Mouse (Mus musculus) hindbrain, postnatal 0 days (tissue): ENCODE results near the gene Smyd2. TPM values are rescaled to one million over a fixed set of nuclear protein-coding genes. Genes with fewer than 3 reads are reported as not detected.

ENCODE experiments used
- ATAC-seq: fragments of 200-750 bp; cut with Nextera tagmentation; 2 replicates; pipeline ENCODE4 v1.8.0; 2017; ENCODE audit warnings: mild to moderate bottlenecking, moderate TSS enrichment, moderate library complexity
- DNase-seq: peaks from one replicate; pipeline ENCODE4 v3.0.0-alpha.2; 2015; ENCODE audit warnings: low spot score
- H3K27ac ChIP-seq: fragments of 300-500 bp; sonication (generic); 2 replicates; pipeline ENCODE4 v1.5.1; 2014; ENCODE audit warnings: mild to moderate bottlenecking
- H3K27me3 ChIP-seq: fragments of 300-500 bp; sonication (generic); 2 replicates; pipeline ENCODE4 v1.6.1; 2014; ENCODE audit warnings: low read length, mixed read lengths; ENCODE audit not compliant: insufficient read depth
- H3K36me3 ChIP-seq: fragments of 300-500 bp; sonication (generic); 2 replicates; pipeline ENCODE4 v1.6.1; 2014; ENCODE audit warnings: low read length, mixed read lengths; ENCODE audit not compliant: insufficient read depth
- H3K4me1 ChIP-seq: fragments of 300-500 bp; sonication (generic); 2 replicates; pipeline ENCODE4 v1.6.1; 2014; ENCODE audit warnings: antibody characterized with exemption, low read length, mixed read lengths; ENCODE audit not compliant: insufficient read depth
- H3K4me2 ChIP-seq: fragments of 300-500 bp; sonication (generic); 2 replicates; pipeline ENCODE4 v1.6.1; 2014; ENCODE audit warnings: low read depth, mild to moderate bottlenecking, low read length, moderate library complexity, mixed read lengths
- H3K4me3 ChIP-seq: fragments of 300-500 bp; sonication (generic); 2 replicates; pipeline ENCODE4 v1.5.1; 2014; ENCODE audit warnings: low read length
- H3K9ac ChIP-seq: fragments of 300-500 bp; sonication (generic); replicated peaks from 2 replicates; pipeline ENCODE4 v1.6.1; 2014; ENCODE audit warnings: mild to moderate bottlenecking, low read length, moderate library complexity, mixed read lengths
- H3K9me3 ChIP-seq: fragments of 300-500 bp; sonication (generic); 2 replicates; pipeline ENCODE4 v1.6.1; 2016; ENCODE audit warnings: low read length, mixed read lengths
- CTCF ChIP-seq: IDR thresholded peaks from 2 replicates; pipeline ENCODE4 v1.5.1; 2016; ENCODE audit warnings: antibody characterized with exemption, control low read depth, low read depth
- WGBS: fragments of 180-500 bp; shearing (Covaris S2); extraction: QIAGEN DNeasy Blood & Tissue Kit; methylation state at CpG from one replicate; pipeline ENCODE4 v1.1.7; 2014; 5-methylcytosine and 5-hydroxymethylcytosine counted together
- polyA plus RNA-seq: library from polyadenylated mRNA; unstranded; fragments of >200 nt; fragmentation: Nextera tagmentation; extraction: Ambion mirVana; gene quantifications from 2 replicates; pipeline ENCODE4 v1.2.1, GENCODE M21; 2015
- total RNA-seq: library from RNA; depleted of rRNA; stranded (reverse); fragments of >200 nt; gene quantifications from 2 replicates; pipeline ENCODE4 v1.2.3, GENCODE M21; 2014; rRNA removed

Gene Smyd2
- total and polyA plus RNA-seq, 2 experiments from 2014 or later = 61.9 to 81.8 TPM

DNA sequence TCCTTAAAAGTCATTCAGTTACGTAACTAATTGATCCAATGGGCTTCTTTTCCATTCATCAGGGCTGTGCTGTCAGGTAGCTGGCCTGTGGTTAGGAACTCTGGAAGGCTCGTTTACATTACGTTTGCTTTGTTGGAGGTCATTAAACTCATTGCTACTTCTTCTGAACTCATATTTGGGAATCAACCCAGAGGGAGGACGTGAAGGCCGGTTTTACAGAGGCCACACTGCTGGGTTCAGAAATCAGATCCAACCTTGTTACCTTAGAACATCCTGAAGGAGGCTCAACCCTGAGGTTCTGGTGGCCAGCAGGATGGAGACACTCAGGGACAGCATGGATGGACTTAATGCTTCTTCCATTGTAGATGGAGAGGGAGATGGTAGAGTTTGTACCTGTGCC is 70.1 kb downstream of the Smyd2 start:
- no peaks in the 10 kb centered on the region for H3K9me3 ChIP-seq
- H3K9ac ChIP-seq = no peak overlapping the region
- no peak overlapping the region for H3K4me2 ChIP-seq
- WGBS = 88% methylated on average over 5 of the region's 5 CpGs
- H3K27ac ChIP-seq = no peak overlapping the region
- TF ChIP-seq CTCF = no peak
- H3K36me3 ChIP-seq = no peaks in the 10 kb centered on the region
- H3K27me3 ChIP-seq = no peaks in the 10 kb centered on the region
- no peak for DNase-seq
- H3K4me1 ChIP-seq = no peaks in the 10 kb centered on the region
- no peak overlapping the region for H3K4me3 ChIP-seq
- ATAC-seq = no peak

DNA sequence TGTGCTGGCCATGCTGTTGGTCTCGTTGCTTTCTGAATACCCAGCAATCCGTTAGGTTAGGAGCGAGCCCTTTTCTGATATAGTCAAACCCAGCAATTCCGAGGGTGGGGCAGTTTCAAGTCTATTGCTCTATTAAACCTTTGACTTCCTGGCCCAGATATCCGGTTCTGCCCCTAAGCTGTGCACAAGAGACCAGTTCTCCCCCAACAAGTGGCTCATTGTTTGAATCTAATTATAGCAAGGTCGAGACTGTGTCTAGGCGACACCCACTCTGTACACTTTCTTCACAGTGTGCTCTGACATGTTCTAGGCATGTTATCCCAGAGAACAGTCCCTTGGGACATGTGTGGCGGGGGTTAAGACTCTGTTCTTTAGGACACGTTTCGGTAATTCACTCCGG is 72.6 kb downstream of the Smyd2 start:
- TF ChIP-seq CTCF = no peak
- Histone ChIP-seq H3K4me3 (no peak overlapping the region), H3K9me3 (no peaks in the 10 kb centered on the region), H3K27me3 (no peaks in the 10 kb centered on the region), H3K4me1 (no peaks in the 10 kb centered on the region), H3K9ac (no peak overlapping the region), H3K4me2 (no peak overlapping the region), H3K36me3 (no peaks in the 10 kb centered on the region), H3K27ac (no peak overlapping the region)
- WGBS = 81% methylated on average over 11 of the region's 11 CpGs
- ATAC-seq (no peak), DNase-seq (no peak)

DNA sequence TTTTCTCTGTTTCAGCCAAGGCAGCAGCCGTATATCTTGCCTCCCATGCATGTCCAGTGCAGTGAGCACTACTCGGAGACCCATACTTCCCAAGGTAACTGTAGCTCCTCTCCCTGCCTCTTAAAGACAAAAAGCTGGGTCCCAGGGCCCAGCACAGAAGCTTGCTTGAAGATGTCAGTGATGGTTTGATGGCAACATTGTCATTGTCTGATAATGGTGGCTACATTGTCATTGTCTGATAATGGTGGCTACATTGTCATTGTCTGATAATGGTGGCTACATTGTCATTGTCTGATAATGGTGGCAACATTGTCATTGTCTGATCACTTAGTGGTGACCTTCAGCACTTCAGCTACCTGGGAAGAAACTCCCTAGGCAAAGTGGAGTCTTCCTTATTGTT is 75.8 kb downstream of the Smyd2 start:
- 89% methylated on average over 2 of the region's 2 CpGs for WGBS
- no peak for DNase-seq
- Histone ChIP-seq H3K4me1 (no peaks in the 10 kb centered on the region), H3K9me3 (no peaks in the 10 kb centered on the region), H3K9ac (no peak overlapping the region), H3K4me2 (no peak overlapping the region), H3K4me3 (no peak overlapping the region), H3K27me3 (no peaks in the 10 kb centered on the region), H3K27ac (no peak overlapping the region), H3K36me3 (no peaks in the 10 kb centered on the region)
- ATAC-seq = no peak
- no peak for TF ChIP-seq CTCF

DNA sequence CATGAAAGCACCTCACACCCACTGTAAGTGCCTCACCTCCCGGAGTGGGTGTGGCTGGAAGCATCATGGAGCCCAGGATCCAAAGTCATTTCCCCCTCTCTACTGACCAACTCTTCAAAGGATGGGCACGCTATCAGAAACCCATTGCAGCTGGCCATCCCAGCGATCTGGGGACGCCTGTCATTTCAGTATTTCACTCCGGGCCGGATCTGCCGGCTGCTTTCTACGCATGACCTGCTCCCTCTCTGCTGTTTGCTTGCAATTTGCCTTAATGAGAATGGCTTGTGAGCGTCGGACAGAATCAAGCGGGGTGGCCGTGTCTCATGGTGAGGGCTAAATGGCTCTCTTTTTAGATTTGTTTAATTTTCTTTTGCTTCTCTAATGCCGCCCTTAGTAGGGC is 88.0 kb downstream of the Smyd2 start:
- ATAC-seq (no peak), DNase-seq (no peak)
- no peak for TF ChIP-seq CTCF
- Histone ChIP-seq H3K9me3 (no peaks in the 10 kb centered on the region), H3K27ac (no peak overlapping the region), H3K27me3 (no peaks in the 10 kb centered on the region), H3K4me2 (no peak overlapping the region), H3K4me3 (no peak overlapping the region), H3K9ac (no peak overlapping the region), H3K4me1 (no peaks in the 10 kb centered on the region), H3K36me3 (no peaks in the 10 kb centered on the region)
- 50% methylated on average over 13 of the region's 13 CpGs for WGBS

DNA sequence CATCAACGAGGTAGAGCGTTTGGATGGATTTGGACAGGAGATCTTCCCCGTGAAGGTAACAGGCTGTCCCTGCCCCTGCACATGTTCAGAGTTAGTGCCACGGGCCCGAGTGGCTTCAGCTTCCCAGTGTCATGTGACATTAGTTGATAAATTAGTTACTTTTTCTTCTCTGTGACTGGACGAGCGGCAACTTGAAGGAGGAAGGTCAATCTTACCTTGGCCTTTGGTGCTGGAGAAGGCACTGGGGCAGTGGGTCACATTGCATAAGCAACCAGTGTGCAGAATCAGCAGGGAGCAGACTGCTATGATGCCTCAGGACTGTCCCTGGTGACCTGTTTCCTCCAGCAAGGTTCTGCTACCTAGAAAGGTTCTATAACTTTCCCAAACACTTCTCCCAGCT is 88.8 kb downstream of the Smyd2 start:
- H3K9me3 ChIP-seq = no peaks in the 10 kb centered on the region
- TF ChIP-seq CTCF = no peak
- ATAC-seq = no peak
- H3K9ac ChIP-seq = no peak overlapping the region
- H3K27ac ChIP-seq = no peak overlapping the region
- no peaks in the 10 kb centered on the region for H3K27me3 ChIP-seq
- no peak overlapping the region for H3K4me3 ChIP-seq
- no peaks in the 10 kb centered on the region for H3K36me3 ChIP-seq
- H3K4me2 ChIP-seq = no peak overlapping the region
- WGBS = 87% methylated on average over 7 of the region's 7 CpGs
- DNase-seq = no peak
- H3K4me1 ChIP-seq = no peaks in the 10 kb centered on the region

DNA sequence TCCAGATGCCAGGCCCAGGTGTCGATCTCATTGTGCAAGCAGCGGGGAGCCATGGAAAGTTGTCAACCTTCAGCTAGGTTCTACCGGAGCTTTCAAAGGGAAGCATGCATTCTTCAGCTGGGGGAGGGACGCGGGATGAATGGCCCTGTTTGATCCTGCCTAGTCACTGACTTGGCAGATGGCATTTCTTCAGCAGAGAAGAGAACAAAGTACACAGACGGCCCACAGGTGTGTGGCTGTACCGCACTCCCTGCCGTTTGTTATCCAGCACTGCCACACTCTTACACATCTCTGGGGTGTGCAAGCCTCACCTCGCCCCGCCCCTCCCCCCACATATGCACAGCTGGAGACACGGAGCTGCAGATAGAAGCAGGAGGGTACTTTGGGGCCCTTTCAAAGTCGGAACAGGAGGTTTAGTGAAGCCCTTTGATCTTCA is 91.3 kb downstream of the Smyd2 start:
- 24% methylated on average over 12 of the region's 12 CpGs for WGBS
- DNase-seq (no peak), ATAC-seq (no peak)
- H3K27ac ChIP-seq = no peak overlapping the region
- H3K27me3 ChIP-seq = no peaks in the 10 kb centered on the region
- no peaks in the 10 kb centered on the region for H3K36me3 ChIP-seq
- no peak overlapping the region for H3K4me3 ChIP-seq
- no peak overlapping the region for H3K4me2 ChIP-seq
- no peak for TF ChIP-seq CTCF
- no peak overlapping the region for H3K9ac ChIP-seq
- no peaks in the 10 kb centered on the region for H3K4me1 ChIP-seq
- no peaks in the 10 kb centered on the region for H3K9me3 ChIP-seq

Other genes with a start within 250 kb of the Smyd2 start
- 4.8 and 5.4 TPM in 2 replicates for gene Cenpf, start 234.3 kb downstream of the Smyd2 start, total RNA-seq
- gene Cenpf, start 234.3 kb downstream of the Smyd2 start, polyA plus RNA-seq = 22.5 and 26.9 TPM in 2 replicates
- 8.2 and 8.9 TPM in 2 replicates for gene Ptpn14, start 194.1 kb downstream of the Smyd2 start, total RNA-seq
- 1.4 and 1.6 TPM in 2 replicates for gene Ptpn14, start 194.1 kb downstream of the Smyd2 start, polyA plus RNA-seq
- 8.0 and 8.4 TPM in 2 replicates for gene Prox1, start 248.4 kb upstream of the Smyd2 start, total RNA-seq
- gene Prox1, start 248.4 kb upstream of the Smyd2 start, polyA plus RNA-seq = 3.8 and 3.9 TPM in 2 replicates